Mouse (Mus musculus) ovary, postnatal 36 days (tissue): ENCODE data around the gene Cep104.

Experiments
- DNase-seq: peaks from one replicate; pipeline ENCODE4 v3.0.0; 2022; ENCODE audit warnings: low spot score, mixed read lengths

Gene Cep104

DNA sequence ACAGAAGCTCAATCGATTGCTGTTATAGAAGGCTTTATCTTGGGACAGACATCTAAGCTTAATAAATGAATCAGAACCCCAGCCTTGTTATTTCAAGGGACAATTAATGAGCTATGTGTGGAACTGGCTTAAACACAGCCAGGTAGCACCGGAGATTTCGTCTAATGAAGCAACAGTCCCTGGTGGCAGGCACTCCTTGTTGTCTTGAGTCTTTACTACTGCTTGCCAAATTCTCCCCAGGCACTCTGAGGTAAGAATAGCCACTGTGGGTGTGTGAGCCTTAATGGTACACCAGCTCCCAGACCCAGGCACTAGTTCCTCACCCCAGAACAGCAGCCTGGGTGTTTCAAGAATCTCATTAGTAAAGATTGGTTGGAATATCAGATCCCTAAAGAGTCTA, 76.4 kb downstream of the Cep104 start:
- DNase-seq, result no peak

DNA sequence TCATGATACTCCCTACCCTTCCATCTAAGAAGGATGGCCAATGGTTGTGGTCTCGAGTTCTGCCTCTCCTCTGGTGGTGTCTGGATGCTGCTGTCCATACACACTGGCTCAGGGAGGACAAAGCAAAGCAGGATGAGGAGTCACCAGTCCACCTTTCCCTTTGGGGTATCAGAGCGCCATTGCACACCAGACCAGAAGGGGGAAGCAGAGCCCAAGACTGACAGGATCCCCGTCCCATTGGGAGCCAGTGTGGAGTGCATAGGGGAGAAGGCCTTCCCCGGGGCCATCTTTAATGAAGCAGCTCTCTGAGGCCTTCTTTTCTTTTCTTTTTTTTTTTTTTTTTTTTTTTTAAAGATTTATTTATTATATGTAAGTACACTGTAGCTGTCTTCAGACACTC, 78.1 kb downstream of the Cep104 start:
- no peak for DNase-seq

DNA sequence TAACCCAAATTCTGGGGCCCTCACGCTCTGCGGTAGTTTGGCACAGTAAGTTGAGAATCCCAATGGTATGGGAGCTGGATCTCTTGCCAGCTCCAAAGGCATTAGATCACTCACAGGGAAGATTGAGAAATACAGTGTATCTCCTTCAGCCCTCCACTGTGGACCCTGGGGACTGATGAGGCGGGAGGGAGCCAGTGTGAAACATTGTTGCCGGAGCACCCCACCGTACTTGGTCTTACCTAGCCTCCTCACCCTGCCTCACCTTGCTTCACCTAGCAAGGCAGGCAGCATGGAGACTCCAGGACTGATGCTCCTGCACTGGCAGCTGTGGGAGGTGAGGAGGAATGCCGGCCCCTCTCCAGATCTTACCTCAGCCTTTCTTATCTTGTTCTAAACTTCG, 80.5 kb downstream of the Cep104 start:
- DNase-seq, result no peak

DNA sequence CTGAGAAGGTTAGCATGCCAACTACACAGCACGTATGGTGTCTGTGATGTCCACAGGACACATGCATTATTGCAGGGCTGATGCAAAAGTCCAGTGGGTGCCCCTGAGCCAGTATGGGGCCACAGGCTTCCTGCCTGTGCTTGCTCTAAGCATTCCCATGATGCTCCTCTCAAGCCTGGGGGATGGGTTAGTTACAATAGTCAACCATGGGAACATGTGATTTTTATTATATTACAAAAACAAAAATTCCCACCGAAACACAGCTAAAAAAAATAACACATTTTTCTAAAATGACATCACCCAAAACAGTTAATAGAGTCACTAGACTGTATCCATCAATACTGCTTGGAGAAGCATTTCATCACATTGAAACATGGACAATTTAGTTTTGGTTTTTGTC, 81.1 kb downstream of the Cep104 start:
- no peak for DNase-seq

DNA sequence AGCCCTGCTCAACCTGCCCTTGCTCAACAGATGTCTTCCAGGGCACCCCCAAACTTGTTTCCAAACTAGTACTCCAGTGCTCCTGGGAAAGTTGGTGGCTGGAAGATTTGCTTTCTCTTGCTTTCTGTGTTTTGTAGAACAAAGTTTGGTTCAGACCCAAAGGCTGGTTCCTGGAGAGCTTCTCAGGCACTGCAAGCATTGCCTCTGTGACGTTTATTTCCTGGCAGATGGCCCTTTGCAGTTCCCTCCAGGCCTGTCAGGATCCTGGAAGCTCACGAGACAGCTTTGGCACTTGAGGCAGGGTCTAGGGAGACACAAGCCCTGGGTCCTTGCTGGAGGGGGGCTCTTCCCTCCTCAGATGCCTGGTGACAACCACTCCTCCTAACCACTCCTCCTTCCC, 81.7 kb downstream of the Cep104 start:
- no peak for DNase-seq

DNA sequence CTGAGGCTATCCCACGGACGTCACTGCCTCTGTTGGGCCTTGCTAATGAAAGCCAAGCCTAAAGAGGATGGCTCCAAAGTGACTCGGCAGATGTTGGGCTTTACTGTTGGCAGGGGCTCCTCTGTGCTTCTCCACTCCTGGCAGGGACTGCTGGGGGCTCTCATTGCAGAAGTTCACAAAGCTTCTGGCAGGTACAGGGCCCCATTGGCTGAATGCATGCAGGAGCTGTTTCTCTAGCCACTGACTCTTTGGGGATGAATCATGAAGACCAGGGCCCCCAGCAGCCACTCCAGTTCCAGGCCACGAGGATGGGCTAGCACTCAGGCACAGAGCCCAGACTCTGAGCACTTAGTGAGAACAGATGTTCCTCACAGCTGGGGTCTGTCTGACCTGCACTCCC, 82.7 kb downstream of the Cep104 start:
- DNase-seq, result no peak
